Mouse (Mus musculus): Measurements from ENCODE around the gene Zfp143. TPM values are rescaled to one million over a fixed set of nuclear protein-coding genes. Genes with fewer than 3 reads are reported as not detected.

The Zfp143 gene
- total and polyA plus RNA-seq, 3 experiments = 17.0 to 23.4 (median 17.5) TPM

GRCm38 (mm10) chr7:110011417-110011816, 49.6 kb upstream of the Zfp143 start:
- no peak overlapping the region for H3K27ac ChIP-seq (ENCODE audit: insufficient read depth, low read depth)
- peaks cover 0 to 6% of the 10 kb centered on the region in 2 experiments; a peak in 2 of 4 replicates for H3K4me1 ChIP-seq (ENCODE audit: control insufficient read depth in 1 of 2, insufficient read depth in 2 of 2)
- dilution Hi-C loops (cut with MboI; ENCODE audit: extremely low pct_ligation_motif_present, extremely low pct_unique_long_range_greater_than_20kb, low sequenced_read_pairs) = no loop called here
- no peak overlapping the region for H3K4me2 ChIP-seq (ENCODE audit: insufficient read depth, low read depth, poor library complexity, severe bottlenecking)
- TF ChIP-seq JUND (conservative IDR thresholded peaks at IDR 0.05; ENCODE audit: low read depth, low read length) (no peak), MAX (IDR thresholded peaks at IDR 0.05; ENCODE audit: low read length) (no peak), USF2 (conservative IDR thresholded peaks at IDR 0.05; ENCODE audit: low read depth, low read length) (no peak), SIN3A (IDR thresholded peaks at IDR 0.05; ENCODE audit: low read length) (no peak), NRF1 (IDR thresholded peaks at IDR 0.05; ENCODE audit: low read depth, low read length) (no peak), RCOR1 (conservative IDR thresholded peaks at IDR 0.05; ENCODE audit: low read depth, low read length) (no peak), POLR2AphosphoS2 (IDR thresholded peaks at IDR 0.05; ENCODE audit: low read depth, low read length) (no peak)
- H3K9me3 ChIP-seq (replicated peaks; ENCODE audit: low read length) = peaks cover 5% of the 10 kb centered on the region
- no peak overlapping the region for H3K4me3 ChIP-seq (replicated peaks in 1 of 3; ENCODE audit: low read depth in 2 of 3, low read length in 2 of 3, poor library complexity in 1 of 3)
- no peak overlapping the region for H3K9ac ChIP-seq (ENCODE audit: insufficient read depth, low read depth)
- in situ Hi-C loops (cut with MboI; ENCODE audit: low pct_ligation_motif_present, low pct_unique_long_range_greater_than_20kb, low sequenced_read_pairs) = no loop called here
- DNase-seq (ENCODE audit: extremely low read depth) = no peak
- no peaks in the 10 kb centered on the region for H3K36me3 ChIP-seq (replicated peaks in 1 of 2; ENCODE audit: control insufficient read depth in 1 of 2, insufficient read depth in 1 of 2, low read length in 1 of 2)
- H3K79me2 ChIP-seq (replicated peaks; ENCODE audit: control insufficient read depth, extremely low read depth, insufficient read depth, poor library complexity, severe bottlenecking) = no peaks in the 10 kb centered on the region
- no peaks in the 10 kb centered on the region for H3K27me3 ChIP-seq (replicated peaks)

DNA sequence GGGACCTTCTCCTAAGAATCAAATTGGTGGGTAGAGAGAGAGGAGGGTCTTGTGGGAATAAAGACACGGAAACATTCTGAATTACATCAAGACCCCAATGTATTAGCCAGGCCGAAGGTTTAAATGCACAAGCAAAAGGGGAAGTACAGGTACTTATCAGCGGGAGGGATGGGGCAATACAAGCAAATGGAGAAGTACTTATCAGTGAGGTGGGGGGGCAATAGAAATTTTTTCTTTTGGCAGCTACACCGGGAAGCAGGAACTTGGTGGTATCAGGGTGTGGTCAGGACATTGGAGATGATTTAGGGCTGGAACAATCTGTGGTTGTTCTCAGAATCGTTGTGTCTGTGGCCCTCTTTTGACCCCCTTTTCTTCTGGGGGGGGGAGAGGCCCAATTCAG, 46.7 kb upstream of the Zfp143 start:
- no peak for DNase-seq (ENCODE audit: extremely low read depth)
- no peaks in the 10 kb centered on the region for H3K36me3 ChIP-seq (replicated peaks in 1 of 2; ENCODE audit: control insufficient read depth in 1 of 2, insufficient read depth in 1 of 2, low read length in 1 of 2)
- H3K4me2 ChIP-seq (ENCODE audit: insufficient read depth, low read depth, poor library complexity, severe bottlenecking) = no peak overlapping the region
- no peak overlapping the region for H3K4me3 ChIP-seq (replicated peaks in 1 of 3; ENCODE audit: low read depth in 2 of 3, low read length in 2 of 3, poor library complexity in 1 of 3)
- dilution Hi-C loops (cut with MboI; ENCODE audit: extremely low pct_ligation_motif_present, extremely low pct_unique_long_range_greater_than_20kb, low sequenced_read_pairs) (no loop called here), in situ Hi-C loops (cut with MboI; ENCODE audit: low pct_ligation_motif_present, low pct_unique_long_range_greater_than_20kb, low sequenced_read_pairs) (no loop called here)
- no peak for TF ChIP-seq JUN (IDR thresholded peaks at IDR 0.05; ENCODE audit: insufficient read depth, low read depth, low read length)
- no peak for TF ChIP-seq ZC3H11A (IDR thresholded peaks at IDR 0.05; ENCODE audit: low read depth, low read length)
- no peak for TF ChIP-seq CTCF (conservative IDR thresholded peaks at IDR 0.05 in 1 of 2, IDR thresholded peaks at IDR 0.05 in 1 of 2; ENCODE audit: low read depth in 2 of 2, low read length in 2 of 2)
- TF ChIP-seq POLR2AphosphoS2 (IDR thresholded peaks at IDR 0.05; ENCODE audit: low read depth, low read length) = no peak
- TF ChIP-seq PAX5 (IDR thresholded peaks at IDR 0.05; ENCODE audit: low read length) = no peak
- no peak for TF ChIP-seq USF1 (IDR thresholded peaks at IDR 0.05; ENCODE audit: low read depth, low read length)
- TF ChIP-seq POLR2A (IDR thresholded peaks at IDR 0.05; ENCODE audit: low read depth, low read length) = no peak
- H3K9ac ChIP-seq (ENCODE audit: insufficient read depth, low read depth) = no peak overlapping the region
- peaks cover 11% of the 10 kb centered on the region for H3K79me2 ChIP-seq (replicated peaks; ENCODE audit: control insufficient read depth, extremely low read depth, insufficient read depth, poor library complexity, severe bottlenecking)
- H3K27me3 ChIP-seq (replicated peaks) = no peaks in the 10 kb centered on the region
- peaks cover 5% of the 10 kb centered on the region for H3K9me3 ChIP-seq (replicated peaks; ENCODE audit: low read length)
- H3K27ac ChIP-seq (ENCODE audit: insufficient read depth, low read depth) = no peak overlapping the region
- H3K4me1 ChIP-seq (ENCODE audit: control insufficient read depth in 1 of 2, insufficient read depth in 2 of 2) = no peaks in the 10 kb centered on the region

DNA sequence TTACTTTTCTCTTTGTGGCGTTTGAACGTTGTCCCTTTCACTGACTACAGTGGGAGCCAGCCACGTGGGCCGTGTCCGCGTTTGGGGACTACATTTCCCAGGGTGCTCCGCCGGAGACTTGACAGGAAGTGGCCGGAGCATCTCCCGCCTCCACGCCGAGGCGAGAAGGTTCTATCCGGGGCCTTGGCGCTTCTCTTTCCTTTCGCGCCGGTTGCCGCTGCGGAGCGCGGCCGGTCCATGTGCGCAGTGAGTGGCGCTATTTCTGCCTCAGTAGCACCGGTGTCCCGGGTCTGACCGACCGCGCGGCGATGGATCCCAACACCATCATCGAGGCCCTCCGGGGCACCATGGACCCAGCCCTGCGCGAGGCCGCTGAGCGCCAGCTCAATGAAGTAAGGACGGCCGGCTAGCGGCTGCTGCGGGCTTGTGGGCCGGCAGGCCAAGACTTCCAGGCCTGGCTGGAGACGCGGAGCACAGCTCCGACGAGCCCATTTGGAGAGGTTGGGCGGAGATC, 42.8 kb upstream of the Zfp143 start, which contains the start of gene Ipo7:
TSS of gene Ipo7 (plus strand) at position 158 of the 514 bp plus-strand sequence.
- dilution Hi-C loops (cut with MboI; ENCODE audit: extremely low pct_ligation_motif_present, extremely low pct_unique_long_range_greater_than_20kb, low sequenced_read_pairs) (no loop called here), in situ Hi-C loops (cut with MboI; ENCODE audit: low pct_ligation_motif_present, low pct_unique_long_range_greater_than_20kb, low sequenced_read_pairs) (no loop called here)
- Histone ChIP-seq H3K9me3 (replicated peaks; ENCODE audit: low read length) (peaks cover 5% of the 10 kb centered on the region), H3K4me2 (ENCODE audit: insufficient read depth, low read depth, poor library complexity, severe bottlenecking) (peak within 1 kb of the TSS; percentile 55; the same call in 1 of the 2 replicates), H3K27ac (ENCODE audit: insufficient read depth, low read depth) (peak within 1 kb of the TSS; percentile 81), H3K4me1 (ENCODE audit: control insufficient read depth in 1 of 2, insufficient read depth in 2 of 2) (peaks cover 0 to 21% of the 10 kb centered on the region in 2 experiments; a peak in 2 of 4 replicates), H3K9ac (ENCODE audit: insufficient read depth, low read depth) (peak within 1 kb of the TSS; percentile 94), H3K36me3 (replicated peaks in 1 of 2; ENCODE audit: control insufficient read depth in 1 of 2, insufficient read depth in 1 of 2, low read length in 1 of 2) (peaks cover 0 to 10% of the 10 kb centered on the region in 2 experiments), H3K27me3 (replicated peaks) (no peaks in the 10 kb centered on the region), H3K4me3 (replicated peaks in 1 of 3; ENCODE audit: low read depth in 2 of 3, low read length in 2 of 3, poor library complexity in 1 of 3) (peak within 1 kb of the TSS; percentile 93 to 95 (median 94)), H3K79me2 (replicated peaks; ENCODE audit: control insufficient read depth, extremely low read depth, insufficient read depth, poor library complexity, severe bottlenecking) (peaks cover 43% of the 10 kb centered on the region)
- DNase-seq (ENCODE audit: extremely low read depth) = peak; percentile 90
- peak; percentile 96 for TF ChIP-seq ZMIZ1 (IDR thresholded peaks at IDR 0.05; ENCODE audit: low read depth, low read length)
- TF ChIP-seq USF2 (conservative IDR thresholded peaks at IDR 0.05; ENCODE audit: low read depth, low read length) = peak; percentile 76
- TF ChIP-seq EP300 (IDR thresholded peaks at IDR 0.05; ENCODE audit: low read length) = no peak
- peak; percentile 97 for TF ChIP-seq KAT2A (IDR thresholded peaks at IDR 0.05; ENCODE audit: insufficient replicate concordance, low read length)
- TF ChIP-seq ZNF384 (IDR thresholded peaks at IDR 0.05; ENCODE audit: low read depth, low read length) = no peak
- TF ChIP-seq MEF2A (IDR thresholded peaks at IDR 0.05; ENCODE audit: borderline replicate concordance, low read depth, low read length) = no peak
- no peak for TF ChIP-seq PAX5 (IDR thresholded peaks at IDR 0.05; ENCODE audit: low read length)
- no peak for TF ChIP-seq RCOR1 (conservative IDR thresholded peaks at IDR 0.05; ENCODE audit: low read depth, low read length)
- TF ChIP-seq IRF4 (IDR thresholded peaks at IDR 0.05; ENCODE audit: low read depth, low read length) = peak; percentile 69
- peak; percentile 99 for TF ChIP-seq POLR2A (IDR thresholded peaks at IDR 0.05; ENCODE audit: low read depth, low read length)
- TF ChIP-seq HCFC1 (IDR thresholded peaks at IDR 0.05; ENCODE audit: low read depth, low read length) = peak; percentile 99
- no peak for TF ChIP-seq CTCF (conservative IDR thresholded peaks at IDR 0.05 in 1 of 2, IDR thresholded peaks at IDR 0.05 in 1 of 2; ENCODE audit: low read depth in 2 of 2, low read length in 2 of 2)
- TF ChIP-seq NRF1 (IDR thresholded peaks at IDR 0.05; ENCODE audit: low read depth, low read length) = 0 out of 2 replicates have a peak, but pooled peaks have one; percentile 49
- TF ChIP-seq JUN (IDR thresholded peaks at IDR 0.05; ENCODE audit: insufficient read depth, low read depth, low read length) = no peak
- TF ChIP-seq JUND (conservative IDR thresholded peaks at IDR 0.05; ENCODE audit: low read depth, low read length) = no peak
- no peak for TF ChIP-seq CHD2 (IDR thresholded peaks at IDR 0.05; ENCODE audit: low read length)
- peak; percentile 92 for TF ChIP-seq TBP (conservative IDR thresholded peaks at IDR 0.05; ENCODE audit: low read depth, low read length)
- TF ChIP-seq RAD21 (IDR thresholded peaks at IDR 0.05; ENCODE audit: low read depth, low read length) = no peak
- peak; percentile 99 for TF ChIP-seq MAX (IDR thresholded peaks at IDR 0.05; ENCODE audit: low read length)
- no peak for TF ChIP-seq ZKSCAN1 (IDR thresholded peaks at IDR 0.05; ENCODE audit: borderline replicate concordance, low read depth, low read length)

All from CH12.LX (cell line).